Mouse (Mus musculus): ENCODE measurements around the gene Mrto4. TPM values are rescaled to one million over a fixed set of nuclear protein-coding genes. Genes with fewer than 3 reads are reported as not detected.
"Not testable (repeated sequence)": the region's sequence is repeated elsewhere in the genome, so short reads cannot be mapped to it uniquely, and the experiment has no call there.

The Mrto4 gene
- total and polyA plus RNA-seq, 3 experiments: 176 to 225 (median 195) TPM

DNA sequence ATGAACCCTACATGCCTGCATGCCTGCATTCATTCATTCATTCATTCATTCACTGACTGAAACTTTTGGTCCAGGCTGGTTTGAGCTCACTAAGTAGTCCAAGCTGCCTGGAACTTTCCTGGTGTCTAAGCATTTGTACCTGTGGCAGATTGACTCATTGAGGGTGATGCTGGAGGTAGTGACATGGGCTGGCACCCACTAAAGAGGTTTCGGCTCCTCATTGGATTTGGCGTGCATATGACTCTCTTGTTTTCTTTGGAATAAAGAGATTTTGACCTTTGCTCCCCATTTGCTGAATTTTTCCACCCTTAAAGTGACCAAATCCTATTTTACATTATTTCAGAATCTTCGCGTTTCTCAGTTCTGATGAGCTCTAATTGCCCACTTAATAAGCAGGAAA, 37.2 kb upstream of the Mrto4 start:
- Histone ChIP-seq H3K9me3 (replicated peaks; ENCODE audit: low read length) (no peaks in the 10 kb centered on the region), H3K36me3 (replicated peaks in 1 of 2; ENCODE audit: control insufficient read depth in 1 of 2, insufficient read depth in 1 of 2, low read length in 1 of 2) (peaks cover 55 to 78% of the 10 kb centered on the region in 2 experiments), H3K79me2 (replicated peaks; ENCODE audit: control insufficient read depth, extremely low read depth, insufficient read depth, poor library complexity, severe bottlenecking) (peaks cover 41% of the 10 kb centered on the region), H3K4me3 (replicated peaks in 1 of 3; ENCODE audit: low read depth in 2 of 3, low read length in 2 of 3, poor library complexity in 1 of 3) (no peak overlapping the region), H3K27me3 (replicated peaks) (no peaks in the 10 kb centered on the region), H3K4me2 (ENCODE audit: insufficient read depth, low read depth, poor library complexity, severe bottlenecking) (no peak overlapping the region), H3K9ac (ENCODE audit: insufficient read depth, low read depth) (no peak overlapping the region), H3K4me1 (ENCODE audit: control insufficient read depth in 1 of 2, insufficient read depth in 2 of 2) (no peaks in the 10 kb centered on the region), H3K27ac (ENCODE audit: insufficient read depth, low read depth) (no peak overlapping the region)
- dilution Hi-C loops (cut with MboI; ENCODE audit: extremely low pct_ligation_motif_present, extremely low pct_unique_long_range_greater_than_20kb, low sequenced_read_pairs) (no loop called here), in situ Hi-C loops (cut with MboI; ENCODE audit: low pct_ligation_motif_present, low pct_unique_long_range_greater_than_20kb, low sequenced_read_pairs) (no loop called here)
- TF ChIP-seq CHD2 (IDR thresholded peaks at IDR 0.05; ENCODE audit: low read length) (no peak), ZNF384 (IDR thresholded peaks at IDR 0.05; ENCODE audit: low read depth, low read length) (no peak), ZMIZ1 (IDR thresholded peaks at IDR 0.05; ENCODE audit: low read depth, low read length) (no peak), KAT2A (IDR thresholded peaks at IDR 0.05; ENCODE audit: insufficient replicate concordance, low read length) (no peak), USF1 (IDR thresholded peaks at IDR 0.05; ENCODE audit: low read depth, low read length) (no peak), EP300 (IDR thresholded peaks at IDR 0.05; ENCODE audit: low read length) (no peak), POLR2AphosphoS2 (IDR thresholded peaks at IDR 0.05; ENCODE audit: low read depth, low read length) (no peak), GABPA (IDR thresholded peaks at IDR 0.05; ENCODE audit: insufficient replicate concordance, low read depth, low read length) (no peak), SMC3 (IDR thresholded peaks at IDR 0.05; ENCODE audit: low read depth, low read length) (no peak)
- DNase-seq (ENCODE audit: extremely low read depth): no peak

DNA sequence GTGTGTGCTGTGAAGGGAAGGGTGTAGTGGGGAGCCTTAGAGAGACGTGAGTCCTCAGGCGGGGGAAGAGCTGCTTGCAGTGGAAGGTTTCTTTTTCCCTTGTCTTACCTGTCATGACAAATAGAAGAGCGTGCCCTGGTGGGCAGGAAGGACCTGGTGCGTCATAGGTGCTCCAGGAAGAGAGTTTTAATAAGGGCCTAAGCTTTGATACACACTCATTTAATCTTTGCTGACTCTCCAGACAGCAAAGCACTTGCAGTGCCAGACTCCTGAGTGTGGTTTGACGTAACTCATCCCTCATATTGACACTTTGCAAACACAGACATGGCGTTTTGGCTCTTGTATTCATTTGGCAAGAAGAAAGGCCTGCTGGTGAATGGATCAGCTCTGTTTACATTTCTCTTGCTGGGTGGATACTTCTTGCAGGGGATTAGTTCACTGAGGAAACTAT, 34.5 kb upstream of the Mrto4 start:
- TF ChIP-seq RAD21 (IDR thresholded peaks at IDR 0.05; ENCODE audit: low read depth, low read length) (no peak), POLR2AphosphoS2 (IDR thresholded peaks at IDR 0.05; ENCODE audit: low read depth, low read length) (no peak), EP300 (IDR thresholded peaks at IDR 0.05; ENCODE audit: low read length) (no peak), TCF12 (IDR thresholded peaks at IDR 0.05; ENCODE audit: low read depth, low read length) (no peak), CHD2 (IDR thresholded peaks at IDR 0.05; ENCODE audit: low read length) (no peak), ZKSCAN1 (IDR thresholded peaks at IDR 0.05; ENCODE audit: borderline replicate concordance, low read depth, low read length) (no peak), KAT2A (IDR thresholded peaks at IDR 0.05; ENCODE audit: insufficient replicate concordance, low read length) (no peak), NELFE (IDR thresholded peaks at IDR 0.05; ENCODE audit: low read depth, low read length) (no peak), RCOR1 (conservative IDR thresholded peaks at IDR 0.05; ENCODE audit: low read depth, low read length) (no peak), BHLHE40 (IDR thresholded peaks at IDR 0.05; ENCODE audit: low read depth, low read length) (no peak), PAX5 (IDR thresholded peaks at IDR 0.05; ENCODE audit: low read length) (no peak), MYC (IDR thresholded peaks at IDR 0.05; ENCODE audit: low read depth, low read length) (no peak), UBTF (IDR thresholded peaks at IDR 0.05; ENCODE audit: low read depth, low read length) (no peak), MEF2A (IDR thresholded peaks at IDR 0.05; ENCODE audit: borderline replicate concordance, low read depth, low read length) (no peak)
- Histone ChIP-seq H3K36me3 (replicated peaks in 1 of 2; ENCODE audit: control insufficient read depth in 1 of 2, insufficient read depth in 1 of 2, low read length in 1 of 2) (peaks cover 31 to 62% of the 10 kb centered on the region in 2 experiments), H3K4me3 (replicated peaks in 1 of 3; ENCODE audit: low read depth in 2 of 3, low read length in 2 of 3, poor library complexity in 1 of 3) (no peak overlapping the region), H3K27ac (ENCODE audit: insufficient read depth, low read depth) (no peak overlapping the region), H3K79me2 (replicated peaks; ENCODE audit: control insufficient read depth, extremely low read depth, insufficient read depth, poor library complexity, severe bottlenecking) (peaks cover 66% of the 10 kb centered on the region), H3K9ac (ENCODE audit: insufficient read depth, low read depth) (no peak overlapping the region), H3K4me2 (ENCODE audit: insufficient read depth, low read depth, poor library complexity, severe bottlenecking) (no peak overlapping the region), H3K9me3 (replicated peaks; ENCODE audit: low read length) (no peaks in the 10 kb centered on the region), H3K4me1 (ENCODE audit: control insufficient read depth in 1 of 2, insufficient read depth in 2 of 2) (peaks cover 6 to 22% of the 10 kb centered on the region in 2 experiments; a peak in 2 of 4 replicates), H3K27me3 (replicated peaks) (no peaks in the 10 kb centered on the region)
- in situ Hi-C loops (cut with MboI; ENCODE audit: low pct_ligation_motif_present, low pct_unique_long_range_greater_than_20kb, low sequenced_read_pairs): no loop called here
- dilution Hi-C loops (cut with MboI; ENCODE audit: extremely low pct_ligation_motif_present, extremely low pct_unique_long_range_greater_than_20kb, low sequenced_read_pairs): no loop called here
- no peak for DNase-seq (ENCODE audit: extremely low read depth)

- Histone ChIP-seq H3K79me2 (replicated peaks; ENCODE audit: control insufficient read depth, extremely low read depth, insufficient read depth, poor library complexity, severe bottlenecking) (peaks cover 76% of the 10 kb centered on the region), H3K36me3 (replicated peaks in 1 of 2; ENCODE audit: control insufficient read depth in 1 of 2, insufficient read depth in 1 of 2, low read length in 1 of 2) (peaks cover 21 to 52% of the 10 kb centered on the region in 2 experiments), H3K4me1 (ENCODE audit: control insufficient read depth in 1 of 2, insufficient read depth in 2 of 2) (peaks cover 6 to 23% of the 10 kb centered on the region in 2 experiments; a peak in 2 of 4 replicates)
- H3K9ac ChIP-seq (ENCODE audit: insufficient read depth, low read depth); H3K4me2 ChIP-seq (ENCODE audit: insufficient read depth, low read depth, poor library complexity, severe bottlenecking); H3K4me3 ChIP-seq (replicated peaks in 1 of 3; ENCODE audit: low read depth in 2 of 3, low read length in 2 of 3, poor library complexity in 1 of 3); H3K27ac ChIP-seq (ENCODE audit: insufficient read depth, low read depth); H3K27me3 ChIP-seq (replicated peaks); dilution Hi-C loops (cut with MboI; ENCODE audit: extremely low pct_ligation_motif_present, extremely low pct_unique_long_range_greater_than_20kb, low sequenced_read_pairs); in situ Hi-C loops (cut with MboI; ENCODE audit: low pct_ligation_motif_present, low pct_unique_long_range_greater_than_20kb, low sequenced_read_pairs); H3K9me3 ChIP-seq (replicated peaks; ENCODE audit: low read length); DNase-seq (ENCODE audit: extremely low read depth): not testable (repeated sequence)
These were observed 33.5 kb upstream of the Mrto4 start for GRCm38 (mm10) chr4:139385841-139386240.
